ENCODE assay signal across 23 mouse cellular contexts in the genomic region with DNA sequence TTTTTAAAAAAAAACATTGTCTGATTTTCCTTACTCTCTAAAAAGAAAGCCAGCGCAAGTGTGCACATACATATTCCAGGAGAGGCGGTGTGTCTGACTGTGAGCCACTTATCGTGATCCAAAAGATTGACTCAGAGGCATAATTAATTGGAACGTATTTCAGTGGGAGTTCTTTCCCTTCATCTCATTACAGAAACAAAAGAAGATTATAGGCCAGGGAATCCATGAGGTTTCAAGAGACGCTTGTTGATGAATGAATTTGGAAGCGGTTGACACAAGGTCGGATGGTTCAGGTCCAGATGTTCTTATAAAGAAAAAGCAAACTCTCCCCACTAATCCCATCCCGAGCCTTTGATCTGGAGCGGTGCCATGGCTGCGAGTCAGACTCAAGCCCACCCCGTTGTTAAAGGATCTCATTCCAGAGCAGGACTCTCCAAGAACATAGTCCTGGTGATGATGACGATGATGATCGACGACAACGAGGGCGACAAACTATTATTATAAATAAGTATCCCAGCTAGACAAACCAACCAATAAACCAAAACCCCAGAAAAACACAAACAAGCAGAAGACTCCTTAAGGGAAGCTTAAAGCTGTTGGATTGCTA.
DNase-seq lines count a peak whose midpoint lies in the region; ATAC-seq and TF ChIP-seq lines count a peak whose summit lies in the region.
"Had no signal": no experiment of that assay in that cellular context is flagged by ENCODE, and none has a peak within 500 bp of the region (broad histone marks: within the 10 kb centered on the region; RNA-seq: fewer than 3 reads in every experiment).

No protein-coding gene starts in this region.

- peak; percentile 22; the same call in 1 of the 2 replicates for ATAC-seq in embryonic facial prominence, embryonic 14.5 days (ENCODE audit: low read depth)
- ATAC-seq in intestine, embryonic 14.5 days (replicated peaks; ENCODE audit: low FRiP score, low TSS enrichment, low read depth), result no peak
- no peak for ATAC-seq in intestine, embryonic 16.5 days
- ATAC-seq: activated CD4-positive, CD25-positive, alpha-beta regulatory T cell, adult 4 months; CD4-positive, CD25-positive, alpha-beta regulatory T cell, adult 4 months; forebrain, embryonic 16.5 days; Patski had no signal

- no peaks in the 10 kb centered on the region for H3K9me3 ChIP-seq in embryonic facial prominence, embryonic 14.5 days (ENCODE audit: control insufficient read depth, low read length)
- no peaks in the 10 kb centered on the region for H3K9me3 ChIP-seq in embryonic facial prominence, embryonic 10.5 days
- H3K9me3 ChIP-seq in intestine, embryonic 14.5 days (ENCODE audit: control insufficient read depth, low read length), result no peaks in the 10 kb centered on the region
- H3K9me3 ChIP-seq in intestine, embryonic 16.5 days (ENCODE audit: control insufficient read depth, low read length), result no peaks in the 10 kb centered on the region
- H3K9me3 ChIP-seq: embryonic facial prominence, embryonic 13.5 days; heart, embryonic 13.5 days; hindbrain, embryonic 15.5 days had no signal

- DNase-seq in embryonic facial prominence, embryonic 14.5 days (ENCODE audit: low spot score), result peak; percentile 70
- DNase-seq in embryonic facial prominence, embryonic 10.5 days (ENCODE audit: low spot score), result no peak
- peak; percentile 40 for DNase-seq in gastrocnemius, postnatal 10 days
- DNase-seq in gastrocnemius, postnatal 25 days, result no peak
- DNase-seq in intestine, embryonic 14.5 days (ENCODE audit: low spot score), result peak; percentile 34
- peak; percentile 50 for DNase-seq in brain, embryonic 14.5 days (ENCODE audit: low read depth)
- no peak for DNase-seq in adrenal gland, postnatal 14 days
- DNase-seq: adrenal gland, postnatal 36 days; B cell, adult 2 months; cerebellum, adult 11 months; cerebellum, adult 8-10 months; cerebellum, postnatal 14 days; heart, postnatal 36 days; kidney, adult 11 months had no signal

- no peak overlapping the region for H3K4me2 ChIP-seq in embryonic facial prominence, embryonic 14.5 days (ENCODE audit: low read depth, low read length)
- H3K4me2 ChIP-seq in intestine, embryonic 14.5 days (ENCODE audit: low read length), result no peak overlapping the region
- H3K4me2 ChIP-seq in intestine, embryonic 16.5 days (ENCODE audit: low read depth, low read length), result no peak overlapping the region
- H3K4me2 ChIP-seq: embryonic facial prominence, embryonic 13.5 days; heart, embryonic 13.5 days; hindbrain, embryonic 15.5 days had no signal

- no peak for TF ChIP-seq CTCF in brain, embryonic 14.5 days (IDR thresholded peaks at IDR 0.05; ENCODE audit: borderline replicate concordance, extremely low read depth, insufficient read depth, insufficient read length)

- no peak overlapping the region for H3K27ac ChIP-seq in embryonic facial prominence, embryonic 14.5 days (replicated peaks; ENCODE audit: low read depth, low read length)
- H3K27ac ChIP-seq in embryonic facial prominence, embryonic 10.5 days (replicated peaks), result no peak overlapping the region
- H3K27ac ChIP-seq in intestine, embryonic 14.5 days (ENCODE audit: low read depth), result no peak overlapping the region
- H3K27ac ChIP-seq in intestine, embryonic 16.5 days (ENCODE audit: low read length), result no peak overlapping the region
- H3K27ac ChIP-seq: embryonic facial prominence, embryonic 13.5 days; heart, embryonic 13.5 days; hindbrain, embryonic 15.5 days had no signal

- H3K9ac ChIP-seq in embryonic facial prominence, embryonic 14.5 days (ENCODE audit: low read depth, low read length), result no peak overlapping the region
- no peak overlapping the region for H3K9ac ChIP-seq in intestine, embryonic 14.5 days (ENCODE audit: low read length)
- no peak overlapping the region for H3K9ac ChIP-seq in intestine, embryonic 16.5 days (ENCODE audit: low read depth, low read length)
- H3K9ac ChIP-seq: embryonic facial prominence, embryonic 13.5 days; heart, embryonic 13.5 days; hindbrain, embryonic 15.5 days had no signal

- H3K4me3 ChIP-seq in embryonic facial prominence, embryonic 14.5 days (ENCODE audit: low read depth, low read length), result no peak overlapping the region
- no peak overlapping the region for H3K4me3 ChIP-seq in embryonic facial prominence, embryonic 10.5 days
- no peak overlapping the region for H3K4me3 ChIP-seq in intestine, embryonic 14.5 days (ENCODE audit: low read depth, low read length)
- H3K4me3 ChIP-seq in intestine, embryonic 16.5 days (ENCODE audit: low read length), result no peak overlapping the region
- H3K4me3 ChIP-seq: embryonic facial prominence, embryonic 13.5 days; heart, embryonic 13.5 days; hindbrain, embryonic 15.5 days had no signal

- H3K27me3 ChIP-seq in embryonic facial prominence, embryonic 14.5 days (replicated peaks; ENCODE audit: control insufficient read depth, insufficient read depth, low read length), result no peaks in the 10 kb centered on the region
- H3K27me3 ChIP-seq in embryonic facial prominence, embryonic 10.5 days (replicated peaks; ENCODE audit: low read depth, poor library complexity, severe bottlenecking), result 0 out of 2 replicates have a peak, but pooled peaks cover 3% of the 10 kb centered on the region
- no peaks in the 10 kb centered on the region for H3K27me3 ChIP-seq in intestine, embryonic 14.5 days (replicated peaks; ENCODE audit: control insufficient read depth, insufficient read depth, low read length)
- no peaks in the 10 kb centered on the region for H3K27me3 ChIP-seq in intestine, embryonic 16.5 days (replicated peaks; ENCODE audit: control insufficient read depth, insufficient read depth, low read length)
- H3K27me3 ChIP-seq: heart, embryonic 13.5 days; hindbrain, embryonic 15.5 days; Patski had no signal

- 65% methylated on average over 16 of the region's 16 CpGs for WGBS in embryonic facial prominence, embryonic 14.5 days
- 84% methylated on average over 16 of the region's 16 CpGs for WGBS in embryonic facial prominence, embryonic 10.5 days
- WGBS in intestine, embryonic 14.5 days, result 85% methylated on average over 16 of the region's 16 CpGs
- 84% methylated on average over 16 of the region's 16 CpGs for WGBS in intestine, embryonic 16.5 days

- H3K36me3 ChIP-seq in embryonic facial prominence, embryonic 14.5 days (ENCODE audit: control insufficient read depth, insufficient read depth, low read length), result no peaks in the 10 kb centered on the region
- no peaks in the 10 kb centered on the region for H3K36me3 ChIP-seq in embryonic facial prominence, embryonic 10.5 days (replicated peaks)
- H3K36me3 ChIP-seq in intestine, embryonic 14.5 days (ENCODE audit: control insufficient read depth, insufficient read depth, low read length), result no peaks in the 10 kb centered on the region
- no peaks in the 10 kb centered on the region for H3K36me3 ChIP-seq in intestine, embryonic 16.5 days (ENCODE audit: control insufficient read depth, insufficient read depth, low read length)
- H3K36me3 ChIP-seq: embryonic facial prominence, embryonic 13.5 days; G1E; heart, embryonic 13.5 days; hindbrain, embryonic 15.5 days had no signal

- H3K4me1 ChIP-seq in embryonic facial prominence, embryonic 14.5 days (ENCODE audit: control insufficient read depth, insufficient read depth, low read length), result no peaks in the 10 kb centered on the region
- H3K4me1 ChIP-seq in embryonic facial prominence, embryonic 10.5 days, result no peaks in the 10 kb centered on the region
- H3K4me1 ChIP-seq in intestine, embryonic 14.5 days (replicated peaks; ENCODE audit: control insufficient read depth, insufficient read depth, low read length), result no peaks in the 10 kb centered on the region
- H3K4me1 ChIP-seq in intestine, embryonic 16.5 days (ENCODE audit: control insufficient read depth, insufficient read depth, low read length), result no peaks in the 10 kb centered on the region
- H3K4me1 ChIP-seq: embryonic facial prominence, embryonic 13.5 days; heart, embryonic 13.5 days; hindbrain, embryonic 15.5 days had no signal

- no peak for TF ChIP-seq POLR2A in brain, embryonic 14.5 days (IDR thresholded peaks at IDR 0.05; ENCODE audit: borderline replicate concordance, extremely low read depth, insufficient read depth, insufficient read length, poor library complexity, severe bottlenecking)

Comparison
In these comparisons a context has a peak if more than half of its experiments do, and no peak if none do; other contexts are left out.
1. DNase-seq: peak in embryonic facial prominence, embryonic 14.5 days (single experiment), gastrocnemius, postnatal 10 days (single experiment), intestine, embryonic 14.5 days (single experiment) and brain, embryonic 14.5 days (single experiment); none in embryonic facial prominence, embryonic 10.5 days (single experiment), gastrocnemius, postnatal 25 days (single experiment) and adrenal gland, postnatal 14 days (single experiment).